Mouse (Mus musculus) embryo, embryonic 10.5 days (tissue): ENCODE data around the gene Immt.
"Not testable (repeated sequence)": the region's sequence is repeated elsewhere in the genome, so short reads cannot be mapped to it uniquely, and the experiment has no call there.

Experiments used
- DNase-seq: peaks from one replicate; pipeline ENCODE4 v3.0.0-alpha.2; 2015; ENCODE audit warnings: low spot score

The Immt gene

DNA sequence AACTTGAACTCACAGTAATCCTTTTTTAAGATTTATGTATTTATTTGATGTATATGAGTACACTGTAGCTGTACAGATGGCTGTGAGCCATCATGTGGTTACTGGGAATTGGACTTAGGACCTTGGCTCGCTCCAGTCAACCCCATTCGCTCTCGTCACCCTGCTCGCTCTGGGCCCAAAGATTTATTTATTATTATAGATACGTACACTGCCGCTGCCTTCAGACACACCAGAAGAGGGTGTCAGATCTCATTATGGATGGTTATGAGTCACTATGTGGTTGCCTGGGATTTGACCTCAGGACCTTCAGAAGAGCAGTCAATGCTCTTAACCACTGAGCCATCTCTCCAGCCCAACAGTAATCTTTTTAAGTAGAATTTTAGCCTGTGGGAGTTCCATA is 15.8 kb downstream of the Immt start:
- DNase-seq = not testable (repeated sequence)

DNA sequence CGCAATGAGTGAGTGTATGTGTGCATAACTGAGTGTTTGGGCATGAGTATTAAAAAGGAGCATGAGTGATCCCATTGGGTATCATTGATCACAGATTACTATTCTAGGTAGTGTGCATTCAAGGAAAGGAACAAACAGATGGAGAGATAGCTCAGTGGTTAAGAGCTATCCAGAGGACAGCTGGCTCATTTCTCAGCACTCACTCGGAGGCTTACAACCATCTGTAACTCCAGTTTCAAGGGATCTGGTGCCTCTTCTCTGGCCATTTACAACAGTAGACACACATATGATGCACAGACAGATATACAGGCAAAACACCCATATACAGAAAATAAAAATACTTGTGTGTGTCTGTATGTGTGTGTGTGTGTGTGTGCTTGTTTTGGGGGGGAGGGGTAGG is 36.6 kb downstream of the Immt start:
- no peak for DNase-seq

DNA sequence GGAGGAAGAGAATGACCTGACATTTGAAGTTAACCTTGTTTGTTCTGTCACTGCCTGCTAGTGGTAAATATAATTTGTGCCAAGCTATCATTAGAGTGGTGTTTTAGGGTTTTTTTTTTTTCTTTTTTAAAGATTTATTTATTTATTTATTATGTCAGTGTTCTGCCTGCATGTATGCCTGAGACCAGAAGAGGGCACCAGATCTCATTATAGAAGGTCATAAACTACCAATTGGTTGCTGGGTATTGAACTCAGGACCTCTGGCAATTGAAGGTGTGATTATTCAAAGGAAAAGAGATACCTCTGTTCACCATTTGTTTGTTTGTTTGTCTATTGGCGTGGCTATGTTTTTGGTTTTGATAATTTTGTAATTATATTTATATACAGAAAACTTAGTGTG is 37.7 kb downstream of the Immt start:
- peak; percentile 42 for DNase-seq

DNA sequence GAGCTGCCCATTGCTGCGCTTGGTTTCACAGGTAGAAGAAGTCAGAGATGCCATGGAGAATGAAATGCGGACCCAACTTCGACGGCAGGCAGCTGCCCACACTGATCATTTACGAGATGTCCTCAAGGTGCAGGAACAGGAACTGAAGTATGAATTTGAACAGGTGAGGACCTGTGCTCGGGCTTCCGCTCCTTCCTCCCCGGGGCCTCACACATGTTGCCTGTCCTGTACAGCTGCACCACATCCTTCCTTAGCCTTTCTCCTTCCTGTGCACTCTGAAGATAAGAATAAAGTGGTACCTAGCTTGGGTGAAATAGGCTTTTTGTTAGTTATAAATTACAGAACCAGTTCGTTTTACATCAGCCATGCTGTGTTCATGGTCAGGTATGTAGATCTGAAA is 40.3 kb downstream of the Immt start:
- DNase-seq = no peak

DNA sequence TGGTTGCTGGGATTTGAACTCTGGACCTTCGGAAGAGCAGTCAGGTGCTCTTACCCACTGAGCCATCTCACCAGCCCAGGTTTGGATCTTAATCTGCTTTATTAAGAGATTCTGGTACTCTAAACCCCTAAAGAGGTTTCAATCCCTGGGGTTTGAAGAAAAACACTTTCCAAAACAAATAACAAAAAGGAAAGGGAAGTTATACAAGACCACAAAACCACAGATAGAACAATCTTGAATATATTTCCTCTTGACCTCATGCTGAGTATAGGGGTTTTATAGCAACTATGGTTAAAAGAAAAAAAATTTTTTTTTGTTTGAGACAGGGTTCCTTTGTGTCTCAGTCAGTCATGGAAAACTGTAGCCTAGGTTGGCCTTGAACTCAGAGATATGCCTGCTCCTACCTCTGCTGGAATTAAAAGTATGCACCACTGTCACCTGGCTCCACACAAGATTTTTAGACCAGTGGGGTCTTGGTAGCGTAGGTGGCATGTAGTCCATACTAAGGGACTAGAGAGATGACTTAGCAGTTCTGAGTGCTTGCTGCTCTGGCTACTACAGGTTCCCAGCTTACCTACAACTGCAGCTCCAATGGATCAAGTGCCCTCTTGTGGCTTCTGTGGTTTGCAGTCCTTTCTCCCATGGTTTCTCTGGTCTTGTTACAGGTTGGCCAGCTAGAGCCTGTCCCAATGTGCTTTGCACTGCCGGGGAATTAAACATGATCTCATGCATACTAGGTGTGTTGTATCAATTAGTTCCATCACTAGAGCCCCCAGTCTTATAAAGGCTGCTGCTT is 47.0 kb downstream of the Immt start:
- peak; percentile 7 for DNase-seq

DNA sequence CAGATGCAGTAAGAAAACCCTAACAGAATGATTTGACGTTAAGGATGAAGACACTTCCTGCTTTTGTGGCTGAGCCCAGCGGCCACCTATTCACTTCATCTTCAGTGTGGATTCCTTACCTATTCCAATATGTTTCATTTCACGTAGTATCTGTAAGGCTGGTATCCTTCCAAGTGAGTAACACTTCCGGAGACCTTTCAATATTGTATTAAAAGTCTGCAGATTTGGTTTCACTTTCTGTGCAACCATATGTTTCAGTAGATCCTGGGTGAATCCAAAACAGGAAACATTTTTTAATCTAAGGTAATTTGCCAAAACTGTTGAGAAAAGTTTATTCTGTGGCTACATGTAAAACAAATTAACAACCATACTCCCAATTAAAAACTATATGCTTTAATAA is 62.1 kb downstream of the Immt start:
- no peak for DNase-seq

DNA sequence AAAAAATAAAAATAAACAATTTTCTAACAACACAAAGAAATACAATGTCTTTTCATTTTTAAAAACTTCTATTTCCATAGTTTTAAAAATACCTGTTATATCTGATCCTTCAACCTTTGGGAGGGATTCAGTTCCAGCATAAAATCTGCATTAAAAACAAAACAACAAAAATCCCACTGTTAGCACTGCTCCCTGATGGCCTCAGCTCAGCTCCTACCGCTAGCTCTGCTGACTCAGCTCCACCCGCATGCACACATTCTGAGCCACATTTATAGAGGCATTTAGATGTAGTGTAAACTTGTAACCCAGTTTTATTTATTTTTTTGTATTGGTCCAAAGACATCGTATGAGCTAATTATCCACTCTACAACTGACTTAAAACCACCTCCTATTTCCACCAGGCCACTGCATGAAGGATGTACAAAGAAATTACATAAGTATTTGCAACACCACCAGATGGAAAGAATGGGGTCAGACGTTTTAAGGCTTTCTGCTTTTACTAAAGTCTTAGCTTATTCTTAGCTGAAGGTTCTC is 76.6 kb downstream of the Immt start:
- DNase-seq = peak; percentile 27

DNA sequence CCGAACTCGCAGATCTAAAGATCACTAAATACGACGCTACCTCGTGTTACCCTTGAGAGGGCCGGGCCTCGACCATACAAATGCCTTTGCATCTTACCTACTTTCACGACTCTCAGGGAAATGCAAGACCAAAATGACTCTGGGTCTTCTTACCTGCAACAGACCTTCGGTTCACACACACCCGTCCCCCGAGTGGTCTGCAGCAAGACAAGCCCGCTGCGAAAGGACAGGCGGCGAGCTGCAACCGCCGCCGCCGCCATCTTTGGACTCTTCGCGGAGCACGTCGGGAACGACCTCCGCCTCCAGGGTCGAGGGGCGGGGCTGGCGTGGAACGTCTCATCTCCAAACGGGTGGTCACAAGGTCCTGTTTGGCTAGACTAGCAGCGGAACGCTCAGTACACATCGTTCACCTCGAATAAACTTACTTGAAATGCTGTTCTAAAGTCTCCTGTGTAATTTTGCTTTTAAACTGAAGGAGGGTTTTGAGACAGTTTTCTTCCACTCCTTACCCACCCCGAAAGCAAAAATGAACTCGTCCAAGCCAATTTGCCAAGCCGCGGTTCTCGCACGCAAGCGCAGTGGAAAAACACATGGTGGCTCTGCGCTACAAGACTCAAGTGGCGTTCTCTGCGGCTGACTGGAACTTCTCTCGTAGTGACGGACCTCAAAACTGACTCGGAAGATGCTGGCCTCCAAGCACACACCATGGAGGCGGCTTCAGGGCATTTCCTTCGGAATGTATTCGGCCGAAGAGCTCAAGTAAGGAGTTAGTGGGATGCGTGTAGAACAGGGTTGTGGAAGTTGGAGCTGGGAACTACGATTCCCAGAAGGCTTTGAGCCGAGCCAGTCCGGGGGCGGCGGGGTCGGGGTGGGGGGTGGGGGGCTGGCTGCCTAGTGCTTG is 77.6 kb downstream of the Immt start, which contains the start of the genes Ptcd3 and Polr1a:
Gene Ptcd3 (minus strand): TSS at position 270 of the 901 bp plus-strand sequence.
Gene Polr1a (plus strand): TSS at position 573 of the 901 bp plus-strand sequence.
- peak; percentile 96 for DNase-seq

DNA sequence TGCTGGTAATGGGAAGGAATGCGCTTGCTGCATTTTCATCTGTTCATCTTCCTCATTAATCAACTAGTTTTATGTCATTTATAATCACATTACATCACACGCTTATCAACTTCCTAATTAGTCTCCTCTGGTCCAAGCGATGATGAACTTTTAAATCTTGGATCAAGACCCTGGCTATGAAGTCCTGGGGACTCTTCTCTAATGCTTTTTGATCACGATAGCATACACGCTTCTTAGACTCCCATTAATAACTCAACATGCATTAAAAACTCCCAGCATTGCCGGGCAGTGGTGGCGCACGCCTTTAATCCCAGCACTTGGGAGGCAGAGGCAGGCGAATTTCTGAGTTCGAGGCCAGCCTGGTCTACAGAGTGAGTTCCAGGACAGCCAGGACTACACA is 78.3 kb downstream of the Immt start:
- DNase-seq = no peak

DNA sequence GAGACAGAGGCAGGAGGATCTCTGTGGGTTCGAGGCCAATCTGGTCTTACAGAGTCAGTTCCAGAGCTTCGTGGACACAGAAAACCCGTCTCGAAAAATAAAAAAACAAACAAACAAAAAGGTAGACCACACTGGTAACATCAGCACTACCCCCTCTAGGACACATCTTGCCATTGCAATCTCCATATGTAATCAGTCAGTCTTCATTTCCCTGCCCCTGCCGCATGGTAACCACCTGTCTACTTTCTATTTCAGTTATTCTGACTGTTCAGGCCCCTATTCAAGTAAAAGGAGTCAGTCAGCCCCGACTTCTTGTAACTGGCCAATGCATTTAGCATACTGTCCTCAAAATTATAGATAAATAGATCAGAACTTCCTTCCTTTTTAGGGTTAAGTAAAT is 78.7 kb downstream of the Immt start:
- DNase-seq = peak; percentile 2

DNA sequence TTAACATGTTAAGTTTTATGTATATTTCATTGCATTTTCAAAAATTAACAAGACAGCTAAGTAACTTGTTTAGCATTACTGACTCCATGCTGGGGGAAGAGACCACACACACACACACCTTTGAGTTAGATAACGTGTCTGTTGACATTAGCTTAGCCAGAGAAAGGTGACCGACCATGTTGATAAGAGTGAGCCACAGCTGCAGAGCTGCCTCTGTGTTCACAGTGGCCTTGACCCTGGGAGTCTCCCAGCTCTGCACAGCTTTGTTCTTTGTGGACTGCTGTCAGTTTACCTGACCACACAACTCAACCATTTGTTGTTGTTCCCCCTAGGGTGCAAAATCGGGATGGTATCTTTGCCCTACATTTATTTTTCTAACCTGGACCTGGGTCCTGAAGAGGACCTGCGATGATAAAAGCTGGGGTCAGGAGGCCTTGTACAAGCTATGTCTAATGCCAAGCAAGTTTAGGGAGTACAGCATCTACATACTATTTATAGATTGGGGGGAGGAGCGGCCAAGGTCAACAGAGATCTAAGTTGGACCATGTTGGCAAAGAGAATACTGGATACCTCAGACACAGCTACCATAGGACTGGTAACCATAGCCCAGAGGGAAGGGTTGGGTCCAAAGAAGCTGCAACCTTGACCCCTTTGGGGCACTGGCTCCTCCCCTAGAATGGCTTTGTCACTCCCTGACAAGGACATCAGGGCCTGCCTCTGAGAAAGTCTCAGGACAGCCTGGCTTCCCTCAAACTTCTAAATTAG is 80.7 kb downstream of the Immt start:
- DNase-seq = no peak

DNA sequence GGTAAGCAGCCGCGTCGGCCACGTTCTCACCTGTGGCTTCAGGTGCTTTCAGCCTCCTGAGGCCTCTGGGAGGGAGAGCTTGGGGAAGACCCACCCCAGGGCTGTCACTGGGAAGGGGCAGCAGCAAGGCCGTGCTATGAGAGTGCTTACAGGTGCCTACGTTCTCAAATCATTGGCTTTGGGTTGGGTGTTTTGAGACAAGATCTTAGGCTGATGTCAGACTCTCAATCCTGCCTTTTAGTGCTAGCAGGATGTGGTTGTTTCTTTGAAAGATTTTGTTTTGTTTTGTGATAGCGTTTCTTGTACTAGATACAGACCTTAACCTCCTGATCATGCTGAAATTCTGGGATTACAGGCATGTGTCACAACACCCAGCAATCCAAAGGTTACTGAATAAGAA is 89.6 kb downstream of the Immt start:
- no peak for DNase-seq

DNA sequence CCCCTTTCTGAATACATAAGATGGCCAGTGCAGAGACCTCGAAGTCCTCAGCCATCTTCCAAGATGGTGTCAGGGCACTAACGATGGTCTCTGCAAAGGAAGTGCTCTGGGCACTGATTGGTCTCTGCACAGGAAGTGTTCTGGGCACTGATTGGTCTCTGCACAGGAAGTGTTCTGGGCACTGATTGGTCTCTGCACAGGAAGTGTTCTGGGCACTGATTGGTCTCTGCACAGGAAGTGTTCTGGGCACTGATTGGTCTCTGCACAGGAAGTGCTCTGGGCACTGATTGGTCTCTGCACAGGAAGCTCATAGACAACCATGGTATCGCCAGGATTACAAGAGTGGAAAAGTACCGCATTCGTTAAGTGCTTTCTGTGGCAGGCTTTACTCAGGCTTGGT is 94.1 kb downstream of the Immt start:
- DNase-seq = not testable (repeated sequence)
